Mouse (Mus musculus) lung, postnatal 0 days (tissue): ENCODE data around the gene Rab3c. TPM values are rescaled to one million over a fixed set of nuclear protein-coding genes. Genes with fewer than 3 reads are reported as not detected.

ENCODE experiments used
- ATAC-seq: fragments of 200-750 bp; cut with Nextera tagmentation; 2 replicates; pipeline ENCODE4 v1.8.0; 2017; ENCODE audit warnings: moderate library complexity
- DNase-seq: peaks from one replicate; pipeline ENCODE4 v3.0.0-alpha.2; 2016; ENCODE audit warnings: low spot score
- H3K27ac ChIP-seq: fragments of 300-500 bp; sonication (generic); 2 replicates; pipeline ENCODE4 v1.5.1; 2014; ENCODE audit warnings: antibody characterized with exemption, mild to moderate bottlenecking, low read length, mixed read lengths
- H3K27me3 ChIP-seq: fragments of 300-500 bp; sonication (generic); replicated peaks from 2 replicates; pipeline ENCODE4 v1.6.1; 2014; ENCODE audit warnings: low read length, mixed read lengths; ENCODE audit not compliant: insufficient read depth
- H3K36me3 ChIP-seq: fragments of 300-500 bp; sonication (generic); 2 replicates; pipeline ENCODE4 v1.6.1; 2014; ENCODE audit warnings: low read length, mixed read lengths; ENCODE audit not compliant: insufficient read depth
- H3K4me1 ChIP-seq: fragments of 300-500 bp; sonication (generic); 2 replicates; pipeline ENCODE4 v1.6.1; 2014; ENCODE audit warnings: antibody characterized with exemption, low read depth, low read length, mixed read lengths; ENCODE audit not compliant: insufficient read depth
- H3K4me2 ChIP-seq: fragments of 300-500 bp; sonication (generic); replicated peaks from 2 replicates; pipeline ENCODE4 v1.6.1; 2014; ENCODE audit warnings: low read depth, mild to moderate bottlenecking, low read length, moderate library complexity, mixed read lengths
- H3K4me3 ChIP-seq: fragments of 300-500 bp; sonication (generic); 2 replicates; pipeline ENCODE4 v1.5.1; 2014; ENCODE audit warnings: low read depth, low read length
- H3K9ac ChIP-seq: fragments of 300-500 bp; sonication (generic); replicated peaks from 2 replicates; pipeline ENCODE4 v1.6.1; 2014; ENCODE audit warnings: low read depth, mild to moderate bottlenecking
- H3K9me3 ChIP-seq: fragments of 300-500 bp; sonication (generic); 2 replicates; pipeline ENCODE4 v1.6.1; 2016; ENCODE audit warnings: low read length, mixed read lengths
- CTCF ChIP-seq: IDR thresholded peaks from 2 replicates; pipeline ENCODE4 v1.5.1; 2016; ENCODE audit warnings: antibody characterized with exemption, mild to moderate bottlenecking
- EP300 ChIP-seq: IDR thresholded peaks from 2 replicates; pipeline ENCODE4 v1.6.1; 2016; ENCODE audit warnings: antibody characterized with exemption, mild to moderate bottlenecking, control low read depth
- WGBS: fragments of 180-500 bp; shearing (Covaris S2); extraction: QIAGEN DNeasy Blood & Tissue Kit; methylation state at CpG from one replicate; pipeline ENCODE4 v1.1.7; 2014; 5-methylcytosine and 5-hydroxymethylcytosine counted together
- polyA plus RNA-seq: library from polyadenylated mRNA; unstranded; fragments of >200 nt; fragmentation: Nextera tagmentation; extraction: Ambion mirVana; gene quantifications from 2 replicates; pipeline ENCODE4 v1.2.1, GENCODE M21; 2015

The Rab3c gene
- polyA plus RNA-seq, 1 experiment from 2014 or later = 2.8 TPM

GRCm38 (mm10) chr13:110094998-110095397 lies 185.8 kb downstream of the Rab3c start:
- TF ChIP-seq CTCF (no peak), EP300 (no peak)
- WGBS = 55% methylated on average over 6 of the region's 6 CpGs
- no peak for ATAC-seq

GRCm38 (mm10) chr13:110093720-110094685 lies 186.8 kb downstream of the Rab3c start:
- Histone ChIP-seq H3K4me1 (no peaks in the 10 kb centered on the region), H3K9me3 (no peaks in the 10 kb centered on the region), H3K4me2 (no peak overlapping the region), H3K4me3 (no peak overlapping the region), H3K27ac (no peak overlapping the region), H3K9ac (no peak overlapping the region), H3K27me3 (no peaks in the 10 kb centered on the region), H3K36me3 (no peaks in the 10 kb centered on the region)
- ATAC-seq (no peak), DNase-seq (no peak)
- TF ChIP-seq EP300 = no peak
- TF ChIP-seq CTCF = no peak
- WGBS = 61% methylated on average over 17 of the region's 17 CpGs

More at GRCm38 (mm10) chr13:110094998-110095397, 185.8 kb downstream of the Rab3c start:
- no peak overlapping the region for H3K9ac ChIP-seq
- H3K27ac ChIP-seq = no peak overlapping the region
- H3K4me1 ChIP-seq = no peaks in the 10 kb centered on the region
- no peaks in the 10 kb centered on the region for H3K36me3 ChIP-seq
- H3K9me3 ChIP-seq = no peaks in the 10 kb centered on the region
- H3K4me3 ChIP-seq = no peak overlapping the region
- no peaks in the 10 kb centered on the region for H3K27me3 ChIP-seq
- no peak for DNase-seq
- H3K4me2 ChIP-seq = no peak overlapping the region

GRCm38 (mm10) chr13:110083961-110084360 lies 196.8 kb downstream of the Rab3c start:
- Histone ChIP-seq H3K4me2 (no peak overlapping the region), H3K36me3 (no peaks in the 10 kb centered on the region), H3K27ac (no peak overlapping the region), H3K4me3 (no peak overlapping the region), H3K9me3 (no peaks in the 10 kb centered on the region), H3K9ac (no peak overlapping the region), H3K4me1 (no peaks in the 10 kb centered on the region), H3K27me3 (no peaks in the 10 kb centered on the region)
- no peak for ATAC-seq
- no peak for DNase-seq
- 74% methylated on average over 8 of the region's 8 CpGs for WGBS
- TF ChIP-seq CTCF = no peak

- TF ChIP-seq EP300 (no peak), CTCF (no peak)
- no peak for ATAC-seq
- no peaks in the 10 kb centered on the region for H3K4me1 ChIP-seq
These were observed 199.6 kb downstream of the Rab3c start for GRCm38 (mm10) chr13:110081174-110081573.

GRCm38 (mm10) chr13:110075587-110075986 lies 205.2 kb downstream of the Rab3c start:
- TF ChIP-seq CTCF (no peak), EP300 (no peak)
- 84% methylated on average over 9 of the region's 9 CpGs for WGBS
- H3K4me2 ChIP-seq = no peak overlapping the region
- no peaks in the 10 kb centered on the region for H3K36me3 ChIP-seq
- H3K9me3 ChIP-seq = no peaks in the 10 kb centered on the region
- H3K27me3 ChIP-seq = no peaks in the 10 kb centered on the region
- no peak for ATAC-seq
- no peaks in the 10 kb centered on the region for H3K4me1 ChIP-seq
- H3K9ac ChIP-seq = no peak overlapping the region
- H3K27ac ChIP-seq = no peak overlapping the region
- no peak for DNase-seq
- H3K4me3 ChIP-seq = no peak overlapping the region

More at GRCm38 (mm10) chr13:110081174-110081573, 199.6 kb downstream of the Rab3c start:
- no peaks in the 10 kb centered on the region for H3K27me3 ChIP-seq
- H3K36me3 ChIP-seq = no peaks in the 10 kb centered on the region
- H3K27ac ChIP-seq = no peak overlapping the region
- H3K4me3 ChIP-seq = no peak overlapping the region
- no peak overlapping the region for H3K9ac ChIP-seq
- H3K9me3 ChIP-seq = no peaks in the 10 kb centered on the region
- H3K4me2 ChIP-seq = no peak overlapping the region
- no peak for DNase-seq

GRCm38 (mm10) chr13:110074180-110074579 lies 206.6 kb downstream of the Rab3c start:
- H3K9ac ChIP-seq = no peak overlapping the region
- H3K4me1 ChIP-seq = no peaks in the 10 kb centered on the region
- H3K36me3 ChIP-seq = no peaks in the 10 kb centered on the region
- H3K27me3 ChIP-seq = no peaks in the 10 kb centered on the region
- H3K27ac ChIP-seq = no peak overlapping the region
- ATAC-seq (no peak), DNase-seq (no peak)
- 51% methylated on average over 2 of the region's 2 CpGs for WGBS
- H3K9me3 ChIP-seq = no peaks in the 10 kb centered on the region
- TF ChIP-seq CTCF (no peak), EP300 (no peak)
- H3K4me2 ChIP-seq = no peak overlapping the region
- H3K4me3 ChIP-seq = no peak overlapping the region
